Mouse (Mus musculus) adrenal gland, adult 2 months (tissue): ENCODE results near the gene Rit1. TPM values are rescaled to one million over a fixed set of nuclear protein-coding genes. Genes with fewer than 3 reads are reported as not detected.
"Not testable (repeated sequence)": the region's sequence is repeated elsewhere in the genome, so short reads cannot be mapped to it uniquely, and the experiment has no call there.

Source experiments
- DNase-seq: peaks from one replicate; pipeline ENCODE4 v3.0.0; 2021
- long read RNA-seq: library from polyadenylated mRNA; stranded (forward); transcript quantifications from one replicate; pipeline ENCODE4 v2.0.0, GENCODE M21; 2021
- polyA plus RNA-seq: library from polyadenylated mRNA; depleted of rRNA; stranded (reverse); fragments of >200 nt; gene quantifications from 2 replicates; pipeline ENCODE4 v1.2.3, GENCODE M21; 2012; rRNA removed
- total RNA-seq, 2 experiments: library from RNA; stranded (reverse); gene quantifications; 2 replicates each; pipeline ENCODE4 v1.2.3; 2021

The Rit1 gene
- total RNA-seq = 10 to 100 TPM; 49.2 to 58.9 TPM
- 41.4 and 41.5 TPM in 2 replicates for polyA plus RNA-seq
- long read RNA-seq, transcript Rit1-201 (6 exons, 1,204 nt) = major isoform, 26 of 35 reads
- long read RNA-seq, partial matches to known transcripts = 3 of 35 reads
- long read RNA-seq, other reads (novel, unspliced or antisense) = 5 of 35 reads

DNA sequence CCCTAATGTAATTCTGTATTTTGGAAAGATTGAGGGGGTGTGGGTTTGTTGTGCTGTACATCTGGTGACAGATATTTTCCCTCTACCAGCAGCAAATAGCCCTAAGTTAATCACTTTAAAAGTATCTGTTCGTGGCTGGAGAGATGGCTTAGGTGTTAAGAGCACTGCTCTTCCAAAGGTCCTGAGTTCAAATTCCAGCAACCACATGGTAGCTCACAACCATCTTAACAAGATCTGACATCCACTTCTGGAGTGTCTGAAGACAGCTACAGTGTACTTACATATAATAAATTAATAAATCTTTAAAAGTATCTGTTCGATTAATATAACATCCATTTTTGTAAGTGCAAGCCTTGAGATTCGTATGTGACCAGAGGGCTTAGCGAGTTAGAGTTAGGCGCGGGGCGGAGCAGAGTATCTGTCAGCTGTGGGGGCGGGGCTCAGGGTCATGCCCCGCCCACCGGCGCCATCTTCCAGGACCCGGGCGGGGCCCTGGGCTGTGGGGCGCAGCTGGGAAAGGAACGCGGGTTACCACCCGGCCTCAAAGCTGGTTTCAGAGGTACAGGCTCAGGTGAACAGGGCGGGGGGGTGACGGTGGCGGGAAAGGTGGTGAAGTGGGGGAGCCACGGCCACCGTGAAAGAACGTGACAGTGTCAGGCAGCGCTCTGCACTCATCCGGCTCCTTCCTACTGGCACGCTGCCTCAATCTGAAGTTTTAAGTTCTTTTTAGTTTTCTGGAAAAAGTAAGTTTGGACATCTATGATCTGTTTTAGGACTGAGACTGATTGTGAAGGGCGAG lies at the start of gene Rit1:
TSS of gene Rit1 (plus strand) at position 440 of the 799 bp plus-strand sequence.
- peak; percentile 92 for DNase-seq

DNA sequence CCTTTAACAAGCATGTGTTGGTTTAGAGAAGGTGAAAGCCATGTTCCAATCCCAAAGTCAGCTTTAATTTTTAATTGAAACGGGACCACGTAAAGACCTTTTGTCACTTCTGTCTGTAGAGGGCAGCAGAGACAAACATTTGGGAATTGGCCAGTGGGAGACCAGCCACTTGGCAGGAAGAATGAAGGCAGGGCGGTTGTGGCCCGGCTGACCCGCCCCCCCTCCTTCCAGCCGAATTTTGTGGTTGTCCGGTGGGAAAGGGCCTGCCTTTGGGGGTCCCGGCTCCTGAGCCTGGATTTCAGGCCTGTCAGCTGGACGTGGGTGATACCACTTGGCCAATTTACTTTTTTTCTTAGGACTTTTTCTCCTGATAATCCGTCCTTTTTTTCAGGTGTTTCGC lies 39.2 kb upstream of the Rit1 start:
- DNase-seq = peak; percentile 77

GRCm38 (mm10) chr3:88683814-88684213 lies 32.8 kb upstream of the Rit1 start:
- DNase-seq = no peak

- DNase-seq = no peak
Measured at GRCm38 (mm10) chr3:88684236-88684979, 32.2 kb upstream of the Rit1 start.

- DNase-seq = peak; percentile 98
Measured at GRCm38 (mm10) chr3:88684980-88685941, 31.4 kb upstream of the Rit1 start, which contains the start of gene Khdc4. Gene Khdc4 (plus strand): TSS chr3:88685803.

- no peak for DNase-seq
Measured at GRCm38 (mm10) chr3:88685958-88686451, 30.6 kb upstream of the Rit1 start.

DNA sequence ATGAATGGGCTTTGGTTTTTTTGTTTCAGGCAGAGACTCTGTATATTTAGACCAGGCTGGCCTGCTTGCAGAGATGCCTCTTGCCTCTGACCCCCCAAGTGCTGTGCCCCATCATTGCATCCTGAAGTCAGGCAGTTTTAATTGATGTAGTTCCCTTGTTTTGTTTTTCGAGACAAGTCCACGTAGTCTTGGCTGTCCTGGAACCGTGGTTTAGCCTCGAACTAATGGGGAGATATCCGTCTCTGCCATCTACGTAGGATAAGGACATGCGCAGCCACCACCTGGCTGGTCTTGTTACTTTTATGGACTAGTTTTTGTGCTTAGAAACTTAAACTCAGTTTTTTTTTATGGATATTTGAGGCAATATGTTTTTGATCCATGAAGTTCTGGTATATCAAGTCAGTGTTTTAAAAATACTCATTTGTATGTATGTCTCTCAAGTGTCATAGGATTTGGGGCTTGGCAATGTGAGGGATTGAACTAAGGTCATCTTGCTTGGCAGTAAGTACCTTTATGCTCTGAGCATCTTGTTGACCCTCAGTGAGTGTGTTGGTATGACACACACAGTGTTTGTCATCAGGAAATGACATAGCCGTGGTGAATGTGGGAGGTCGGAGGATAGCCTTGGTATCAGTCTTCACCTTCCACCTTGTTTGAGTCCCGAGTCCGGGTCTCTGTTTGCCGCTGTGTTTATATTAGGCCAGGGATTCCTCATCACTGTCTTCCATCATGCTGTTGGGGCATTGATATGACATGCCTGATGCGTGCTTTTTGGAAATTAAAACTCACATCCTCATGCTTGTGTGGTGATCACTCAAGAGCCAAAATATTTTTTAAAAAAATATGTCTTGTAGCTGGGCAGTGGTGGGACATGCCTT lies 29.7 kb upstream of the Rit1 start:
- peak; percentile 54 for DNase-seq

DNA sequence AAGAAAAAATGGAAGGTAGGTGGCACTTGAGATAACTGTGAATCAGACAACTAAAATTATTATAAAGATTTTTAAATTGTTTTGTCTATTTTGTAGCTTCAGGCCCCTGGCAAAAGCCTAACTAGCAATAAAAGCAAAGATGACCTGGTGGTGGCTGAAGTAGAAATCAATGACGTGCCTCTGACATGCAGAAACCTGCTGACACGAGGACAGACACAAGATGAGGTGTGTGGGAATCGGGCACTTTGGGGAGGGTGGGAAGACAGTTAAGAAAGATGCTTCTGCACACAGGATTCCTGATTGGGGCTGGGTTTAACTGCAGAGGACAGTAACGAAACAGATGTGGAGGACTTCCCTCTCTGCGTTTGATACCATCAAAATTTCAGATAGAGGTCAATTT lies 27.6 kb upstream of the Rit1 start:
- no peak for DNase-seq

DNA sequence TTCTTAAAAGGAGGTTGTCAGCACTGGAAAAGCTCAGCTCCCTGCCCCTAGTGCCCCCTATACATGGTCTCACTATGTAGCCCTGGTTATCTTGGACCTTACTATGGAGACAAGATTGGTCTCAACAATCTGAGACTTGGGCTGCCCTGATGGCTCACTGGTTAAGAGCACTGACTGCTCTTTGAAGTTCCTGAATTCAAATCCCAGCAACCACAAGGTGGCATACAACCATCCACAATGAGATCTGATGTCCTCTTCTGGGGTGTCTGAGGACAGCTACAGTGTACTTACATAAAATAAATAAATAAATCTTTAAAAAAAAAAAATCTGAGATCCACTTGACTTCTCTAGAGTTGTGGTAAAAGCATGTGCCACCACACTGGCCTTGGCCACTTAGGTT lies 21.1 kb upstream of the Rit1 start:
- DNase-seq = no peak

GRCm38 (mm10) chr3:88698051-88698450 lies 18.6 kb upstream of the Rit1 start:
- no peak for DNase-seq

GRCm38 (mm10) chr3:88698834-88699233 lies 17.8 kb upstream of the Rit1 start:
- DNase-seq = no peak

DNA sequence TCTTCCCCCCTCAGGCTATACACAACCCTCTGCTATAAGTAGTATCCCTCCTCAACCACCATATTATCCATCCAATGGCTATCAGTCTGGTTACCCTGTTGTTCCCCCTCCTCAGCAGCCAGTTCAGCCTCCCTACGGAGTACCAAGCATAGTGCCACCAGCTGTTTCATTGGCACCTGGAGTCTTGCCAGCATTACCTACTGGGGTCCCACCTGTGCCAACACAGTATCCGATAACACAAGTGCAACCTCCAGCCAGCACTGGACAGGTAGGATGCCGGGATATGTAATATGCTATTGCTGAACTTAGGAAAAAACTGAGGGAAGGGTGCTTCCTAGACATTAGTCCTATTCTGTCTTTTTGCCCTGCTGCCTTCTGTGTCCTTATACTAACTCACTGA lies 16.4 kb upstream of the Rit1 start:
- no peak for DNase-seq

- no peak for DNase-seq
Measured at GRCm38 (mm10) chr3:88701222-88701621, 15.4 kb upstream of the Rit1 start.

DNA sequence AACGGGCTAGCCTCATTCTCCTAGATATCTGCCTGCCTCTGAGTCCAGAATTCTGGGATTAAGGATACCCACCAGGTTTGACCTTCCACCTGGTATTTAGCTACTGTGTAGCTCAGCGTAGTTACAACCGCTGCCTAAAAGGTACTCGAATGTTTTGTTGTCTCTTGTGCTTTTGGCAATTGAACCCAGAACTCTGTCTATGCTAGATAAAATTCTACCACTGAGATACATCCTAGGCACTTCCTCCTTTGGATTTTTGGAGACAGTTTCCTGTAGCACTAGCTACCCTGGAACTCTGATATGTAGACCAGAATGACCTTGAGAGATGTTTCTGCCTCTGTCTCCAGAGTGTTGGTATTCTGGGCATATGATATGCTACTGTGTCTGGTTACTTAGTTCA lies 2.9 kb upstream of the Rit1 start:
- no peak for DNase-seq

- DNase-seq = no peak
Measured at GRCm38 (mm10) chr3:88714725-88715124, 1.9 kb upstream of the Rit1 start.

DNA sequence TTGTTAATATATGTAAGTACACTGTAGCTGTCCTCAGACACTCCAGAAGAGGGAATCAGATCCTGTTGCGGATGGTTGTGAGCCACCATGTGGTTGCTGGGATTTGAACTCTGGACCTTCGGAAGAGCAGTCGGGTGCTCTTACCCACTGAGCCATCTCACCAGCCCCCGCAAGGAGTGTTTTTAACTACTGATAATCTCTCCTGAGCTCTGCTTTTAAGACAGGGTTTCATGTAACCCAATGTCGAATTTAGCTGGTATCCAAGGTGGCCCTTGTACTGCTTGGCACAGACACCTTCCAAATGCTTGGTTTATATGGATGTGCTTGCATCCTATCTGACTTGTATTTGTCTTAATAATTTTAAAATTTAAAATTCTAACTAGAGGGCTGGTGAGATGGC lies 922 bp upstream of the Rit1 start:
- DNase-seq = not testable (repeated sequence)

GRCm38 (mm10) chr3:88717198-88717798 lies 660 bp downstream of the Rit1 start:
- peak; percentile 43 for DNase-seq

- DNase-seq = peak; percentile 23
Measured at GRCm38 (mm10) chr3:88717831-88718230, 1.2 kb downstream of the Rit1 start.

- DNase-seq = peak; percentile 74
Measured at GRCm38 (mm10) chr3:88719098-88719497, 2.5 kb downstream of the Rit1 start.

GRCm38 (mm10) chr3:88736556-88736955 lies 19.9 kb downstream of the Rit1 start:
- DNase-seq = no peak
